8 mouse cellular contexts compared by ENCODE assay signal in the genomic region with DNA sequence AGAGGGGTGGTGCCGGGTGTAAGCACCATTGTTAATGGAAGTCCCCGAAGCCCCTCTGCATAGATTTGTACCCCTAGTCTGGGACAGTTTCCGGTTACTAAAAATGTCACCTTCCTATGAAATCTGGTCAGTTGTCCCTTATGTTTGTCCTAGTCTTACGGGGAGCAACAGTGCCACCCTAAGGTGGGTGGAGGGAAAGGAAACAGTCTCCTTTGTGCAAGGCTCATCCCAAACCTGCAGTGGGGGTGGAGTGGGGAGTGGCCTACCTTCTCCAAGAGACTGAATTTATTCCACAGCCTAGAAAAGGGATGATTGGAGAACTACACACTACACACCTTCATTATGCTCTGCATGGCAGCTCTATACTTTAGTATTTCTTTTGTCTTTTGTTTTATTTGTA. TPM values are rescaled to one million over a fixed set of nuclear protein-coding genes. Genes with fewer than 3 reads are reported as not detected.
DNase-seq lines count a peak whose midpoint lies in the region; ATAC-seq and TF ChIP-seq lines count a peak whose summit lies in the region.

No protein-coding gene starts in this region.

- TF ChIP-seq POLR2A in kidney, adult 2 months (IDR thresholded peaks at IDR 0.05; ENCODE audit: low read depth, low read length): no peak

- H3K4me2 ChIP-seq in lung, postnatal 0 days (replicated peaks; ENCODE audit: low read depth, low read length): no peak overlapping the region

- no peaks in the 10 kb centered on the region for H3K4me1 ChIP-seq in kidney, adult 2 months (ENCODE audit: control insufficient read depth, insufficient read depth, low read length)
- H3K4me1 ChIP-seq in lung, postnatal 0 days (ENCODE audit: insufficient read depth, low read depth, low read length): no peaks in the 10 kb centered on the region

- WGBS in kidney, adult 2 months: 55% methylated on average over 4 of the region's 4 CpGs
- 41% methylated on average over 4 of the region's 4 CpGs for WGBS in lung, postnatal 0 days

- no peak overlapping the region for H3K27ac ChIP-seq in kidney, adult 2 months (ENCODE audit: insufficient read depth, low read depth, low read length)
- H3K27ac ChIP-seq in lung, postnatal 0 days (ENCODE audit: low read length): no peak overlapping the region

- no peak for DNase-seq in frontal cortex, postnatal 25 days (ENCODE audit: low spot score in 2 of 2)
- DNase-seq in urinary bladder, adult 18-20 months (ENCODE audit: low spot score in 2 of 2): peak; percentile 24 to 40
- DNase-seq in urinary bladder, adult 2 months (ENCODE audit: low spot score): no peak
- peak; percentile 49 for DNase-seq in kidney, adult 2 months
- DNase-seq in lung, postnatal 0 days (ENCODE audit: low spot score): peak; percentile 65
- DNase-seq in testis, postnatal 10 days (ENCODE audit: low spot score): peak; percentile 72

- no peak overlapping the region for H3K4me3 ChIP-seq in kidney, adult 2 months (ENCODE audit: insufficient read depth, low read depth, low read length)
- H3K4me3 ChIP-seq in lung, postnatal 0 days (ENCODE audit: low read depth, low read length): no peak overlapping the region

- no peaks in the 10 kb centered on the region for H3K9me3 ChIP-seq in lung, postnatal 0 days (ENCODE audit: low read length)

- TF ChIP-seq EP300 in lung, postnatal 0 days (IDR thresholded peaks at IDR 0.05): no peak

- peak; percentile 56 for ATAC-seq in frontal cortex, adult (ENCODE audit: low TSS enrichment)
- ATAC-seq in common myeloid progenitor, adult 5-6 weeks (replicated peaks; ENCODE audit: low read depth, poor library complexity, severe bottlenecking): peak; percentile 72
- ATAC-seq in lung, postnatal 0 days: peak; percentile 34; the same call in 1 of the 2 replicates

- H3K9ac ChIP-seq in lung, postnatal 0 days (replicated peaks; ENCODE audit: low read depth): no peak overlapping the region

- TF ChIP-seq CTCF in kidney, adult 2 months (conservative IDR thresholded peaks at IDR 0.05; ENCODE audit: insufficient read depth, insufficient read length, low read depth, low read length): peak; percentile 80
- peak; percentile 82 for TF ChIP-seq CTCF in lung, postnatal 0 days (IDR thresholded peaks at IDR 0.05)

- no peaks in the 10 kb centered on the region for H3K27me3 ChIP-seq in kidney, adult 2 months (replicated peaks; ENCODE audit: control insufficient read depth, insufficient read depth, low read length)
- H3K27me3 ChIP-seq in lung, postnatal 0 days (replicated peaks; ENCODE audit: insufficient read depth, low read length): no peaks in the 10 kb centered on the region

- H3K36me3 ChIP-seq in kidney, adult 2 months (ENCODE audit: control insufficient read depth, insufficient read depth, low read length): no peaks in the 10 kb centered on the region; the same call in 1 of the 2 replicates
- peaks cover 32% of the 10 kb centered on the region; the same call in 1 of the 2 replicates for H3K36me3 ChIP-seq in lung, postnatal 0 days (ENCODE audit: insufficient read depth, low read length)

RNA-seq across cellular contexts. Expression of a gene that starts 55.3 kb away (rescaled TPM):
- 30.7 and 34.3 TPM in 2 replicates for polyA plus RNA-seq in urinary bladder, adult 2 months (2012; rRNA removed)
- 11.1 and 14.2 TPM in 2 replicates for total RNA-seq in common myeloid progenitor, adult 5-6 weeks (2017)
- 23.8 and 28.2 TPM in 2 replicates for polyA plus RNA-seq in kidney, adult 2 months (2012; rRNA removed)
- 14.8 and 19.8 TPM in 2 replicates for polyA plus RNA-seq in lung, postnatal 0 days (2015; fragmentation: Nextera tagmentation; extraction: Ambion mirVana)

Comparison
In these comparisons a context has a peak if more than half of its experiments do, and no peak if none do; other contexts are left out.
1. DNase-seq: peak in urinary bladder, adult 18-20 months (2 of 2), kidney, adult 2 months (single experiment), lung, postnatal 0 days (single experiment) and testis, postnatal 10 days (single experiment); none in frontal cortex, postnatal 25 days (0 of 2) and urinary bladder, adult 2 months (single experiment).
2. Peak in every context shown above with its lines, with median percentiles within 50 percentile points of each other: ATAC-seq.